Mouse (Mus musculus) right cerebral cortex, postnatal 36 days (tissue): Measurements from ENCODE around the gene Lypd6b.
A peak's percentile ranks its signal among the peaks of the same experiment; 100 is the strongest.

Experiments
- DNase-seq, 2 experiments: peaks; one replicate each; pipeline ENCODE4 v3.0.0; 2022; ENCODE audit warnings: low spot score in 2 of 2, mixed read lengths in 1 of 2

The Lypd6b gene

DNA sequence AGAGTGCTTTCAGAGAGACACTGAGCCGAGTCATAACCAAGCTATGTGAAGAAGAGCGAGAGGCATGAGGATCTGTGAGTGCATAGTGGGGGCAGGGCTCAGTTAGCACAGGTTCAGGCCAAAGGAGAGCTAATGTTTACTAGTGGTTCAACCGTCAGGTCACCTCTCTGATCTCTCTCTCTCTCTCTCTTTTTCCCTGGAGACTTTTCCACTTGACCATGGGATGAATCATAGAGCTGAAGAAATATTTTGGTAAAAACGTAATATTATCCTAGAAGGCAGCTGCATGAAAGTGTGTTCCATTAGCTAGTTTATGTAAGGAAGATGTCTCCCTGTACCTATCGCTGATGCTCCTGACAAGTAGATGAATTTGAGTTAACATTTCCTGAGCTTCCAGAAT lies 30.6 kb downstream of the Lypd6b start:
- no peak for DNase-seq

DNA sequence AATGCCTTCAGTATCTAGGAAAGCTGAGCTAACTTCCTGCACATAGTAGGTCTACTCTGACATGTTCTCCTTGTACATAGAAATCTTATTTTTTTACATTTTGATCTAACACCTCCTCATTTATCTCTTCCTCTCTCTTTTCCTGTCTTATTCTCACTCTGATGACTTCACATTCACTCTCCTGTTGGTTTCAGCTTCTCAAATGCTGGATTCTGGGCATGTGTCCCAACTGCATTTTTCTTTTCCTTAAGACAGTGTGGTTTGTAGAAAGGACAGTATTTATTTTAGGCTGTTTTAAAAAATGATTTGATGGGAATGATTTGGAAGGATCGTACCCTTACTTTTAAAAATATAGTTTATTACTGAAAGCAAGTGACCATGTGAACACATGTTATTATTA lies 34.8 kb downstream of the Lypd6b start:
- no peak for DNase-seq

DNA sequence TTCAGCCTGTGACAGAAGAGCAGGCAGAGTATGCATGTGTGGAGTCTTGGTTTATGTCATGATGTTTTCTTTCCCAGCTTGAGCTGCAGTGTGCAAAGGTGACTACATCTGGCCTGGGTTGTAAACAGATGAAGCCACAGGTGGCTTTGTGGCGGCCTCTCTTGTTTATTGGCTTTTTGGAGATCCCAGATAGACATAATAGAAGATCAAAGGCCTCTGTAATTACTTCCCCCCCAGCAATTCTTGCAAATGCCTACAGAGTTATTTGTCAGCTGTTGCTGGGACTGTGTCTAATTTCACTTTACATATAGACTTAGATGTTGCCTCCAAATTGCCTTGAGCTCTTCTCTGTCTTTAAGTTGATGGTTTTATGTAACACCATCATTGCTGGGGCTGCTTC lies 38.1 kb downstream of the Lypd6b start:
- DNase-seq = no peak

DNA sequence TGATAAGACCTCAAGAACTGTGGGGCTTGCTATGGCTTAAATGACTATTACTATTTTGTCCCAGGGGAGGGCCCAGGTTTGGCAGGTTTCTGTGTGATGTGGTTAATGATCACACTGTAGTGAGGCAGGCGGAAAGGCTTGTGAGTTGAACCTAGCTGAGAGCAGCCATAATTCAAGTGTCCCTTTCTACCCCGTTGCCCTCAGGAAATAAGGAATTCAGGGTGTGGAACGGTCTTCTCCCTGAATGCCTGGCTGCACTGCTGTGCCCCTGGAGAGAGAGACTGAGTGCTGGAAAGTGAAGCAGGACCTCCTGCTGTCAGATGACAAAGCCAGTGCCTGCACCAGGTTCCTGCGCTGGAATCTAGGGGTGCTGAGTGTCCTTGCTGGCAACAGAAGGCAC lies 40.3 kb downstream of the Lypd6b start:
- DNase-seq = no peak

DNA sequence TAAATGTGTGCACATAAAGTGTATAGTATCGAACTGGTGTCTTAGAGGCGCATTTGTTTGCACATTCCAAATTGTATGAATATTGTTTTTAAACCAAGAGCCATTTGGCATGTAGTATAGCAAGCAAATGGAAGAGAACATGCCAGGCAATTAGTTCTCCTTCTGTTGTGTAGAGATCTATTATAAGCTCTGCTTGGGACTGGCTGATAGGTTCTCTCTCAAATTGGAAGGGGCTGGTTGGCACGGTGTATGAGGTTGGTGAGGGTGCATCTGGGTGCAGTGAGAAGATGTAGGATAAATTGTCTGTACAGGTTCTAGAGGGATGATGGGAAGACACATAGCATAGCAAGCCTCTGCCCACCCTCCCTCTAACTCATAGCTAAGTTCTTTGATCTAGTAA lies 42.9 kb downstream of the Lypd6b start:
- DNase-seq = no peak

DNA sequence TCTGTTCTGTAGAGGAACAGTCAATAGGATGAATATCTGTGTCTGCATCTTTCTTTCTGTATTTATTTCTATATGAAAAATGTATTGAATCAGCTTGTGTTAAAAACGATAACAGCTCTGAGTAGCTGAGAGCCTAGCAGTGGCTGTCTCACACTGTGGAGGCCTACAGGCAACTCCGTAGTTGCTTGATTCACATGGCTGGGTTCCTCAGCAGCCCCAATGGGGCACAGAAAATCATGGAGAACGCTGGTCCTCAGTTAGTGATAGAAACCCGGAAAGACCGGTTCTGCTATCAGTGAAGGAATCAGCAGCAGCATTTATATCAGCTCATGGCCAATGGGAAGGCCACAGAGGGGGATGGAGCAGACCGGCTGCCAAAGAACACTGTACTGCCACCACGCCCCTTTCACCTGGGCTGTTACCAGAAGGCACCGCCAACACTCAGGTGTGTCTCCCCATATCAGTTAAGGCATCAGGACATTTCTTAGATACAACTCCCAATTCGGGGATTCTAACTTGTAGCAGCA lies 44.9 kb downstream of the Lypd6b start:
- DNase-seq = no peak

DNA sequence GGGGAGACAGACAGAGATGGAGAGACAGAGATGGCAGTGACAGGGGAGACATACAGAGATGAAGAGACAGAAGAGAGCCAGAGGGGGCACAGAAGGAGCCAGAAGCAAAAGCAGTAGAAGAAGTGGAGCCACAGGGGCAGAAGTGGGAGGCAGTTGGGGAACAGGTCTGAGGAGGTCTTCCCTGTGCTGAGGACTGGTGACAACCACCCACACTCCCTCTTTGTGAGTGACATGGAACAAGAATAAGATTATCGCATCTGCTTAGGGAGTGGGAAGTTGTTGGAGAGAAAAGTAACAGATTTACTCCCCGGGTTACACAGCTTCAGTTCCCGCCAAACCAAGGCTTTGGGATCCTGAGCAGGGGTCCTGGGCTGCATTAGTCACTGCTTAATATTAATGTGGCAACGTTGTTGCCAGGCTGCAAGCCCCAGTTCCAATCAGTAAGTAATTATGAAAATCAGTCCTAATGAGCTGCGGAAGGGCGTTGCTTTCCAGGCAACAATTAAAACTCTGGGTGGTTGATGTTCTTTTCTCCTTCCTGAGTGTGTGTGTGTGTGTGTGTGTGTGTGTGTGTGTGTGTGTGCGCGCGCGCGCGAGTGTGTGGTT lies 50.1 kb downstream of the Lypd6b start:
- peak in 1 of 2 experiments; percentile 11 for DNase-seq

DNA sequence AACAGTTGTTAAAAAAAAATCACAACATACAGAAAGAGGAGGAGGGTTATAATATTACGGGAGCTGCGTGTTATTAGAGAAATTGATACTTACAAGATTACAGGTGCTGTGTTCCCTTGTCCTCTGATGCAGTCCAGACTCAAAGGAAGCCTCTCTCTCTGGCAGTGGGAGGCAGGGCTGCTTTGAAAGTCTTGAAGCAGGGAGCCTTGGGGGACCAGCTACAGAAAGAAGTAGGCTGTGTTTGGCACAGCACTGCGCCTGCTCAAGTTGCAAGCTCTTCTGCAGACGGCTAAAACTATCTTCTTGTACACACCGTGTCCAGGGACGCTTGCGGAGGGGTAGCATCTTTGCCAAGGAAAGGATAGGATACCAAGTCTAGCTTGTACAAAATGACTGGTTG lies 51.1 kb downstream of the Lypd6b start:
- peak; percentile 27 to 67 for DNase-seq

DNA sequence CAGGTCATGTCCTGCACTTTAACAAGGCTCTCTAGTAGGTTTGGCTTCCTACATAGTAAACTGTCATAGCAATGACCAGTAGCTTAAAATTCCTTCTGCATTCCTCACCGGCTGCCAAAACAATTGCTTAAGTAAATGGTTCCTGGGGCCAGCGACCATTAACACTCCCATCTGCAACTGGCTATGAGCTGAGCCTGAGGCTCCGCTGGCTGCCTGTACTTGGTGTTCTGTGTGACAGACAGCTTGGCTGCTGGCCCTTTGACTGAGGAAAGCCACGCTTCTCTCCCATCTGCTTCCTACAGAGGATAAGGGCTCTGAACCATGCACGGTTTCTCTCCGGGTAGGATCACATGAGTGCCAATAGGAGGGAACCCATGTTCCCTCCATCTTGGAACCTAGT lies 53.1 kb downstream of the Lypd6b start:
- DNase-seq = no peak

DNA sequence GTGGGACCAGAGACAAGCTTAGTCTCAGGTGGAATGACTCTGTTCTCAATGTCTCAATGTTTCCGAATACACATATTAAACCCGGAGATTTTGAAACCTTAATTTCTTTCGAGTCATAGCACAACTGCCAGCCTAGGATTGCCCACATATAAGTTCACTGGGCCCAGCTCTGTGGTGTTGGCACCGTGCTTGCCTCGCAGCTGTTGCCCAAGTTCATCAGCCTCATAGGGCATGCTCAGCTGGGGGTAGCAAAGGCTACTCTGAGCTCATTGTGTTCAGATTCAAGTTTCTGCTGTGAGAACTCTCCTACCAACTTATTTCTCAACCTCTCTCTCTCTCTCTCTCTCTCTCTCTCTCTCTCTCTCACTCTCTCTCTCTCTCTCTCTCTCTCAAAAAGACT lies 53.6 kb downstream of the Lypd6b start:
- DNase-seq = no peak

DNA sequence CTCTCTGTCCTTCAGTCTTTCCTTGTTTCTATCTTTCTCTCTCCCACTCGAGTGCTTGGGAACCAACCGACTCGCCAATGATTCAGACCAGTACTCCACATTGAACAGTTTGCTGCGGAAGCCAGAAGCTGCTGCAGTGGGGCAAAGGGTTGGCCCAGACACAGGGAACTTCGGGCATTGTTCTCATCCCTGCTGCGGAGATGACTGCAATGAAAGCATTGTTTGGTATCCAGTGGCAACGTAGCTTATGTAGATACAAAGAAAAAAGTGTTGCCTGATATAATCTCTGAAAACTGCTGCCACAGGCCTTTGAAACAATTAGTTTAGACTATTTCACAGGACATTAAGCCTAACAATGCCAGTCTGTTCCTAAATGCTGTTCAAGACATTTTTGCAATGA lies 57.6 kb downstream of the Lypd6b start:
- DNase-seq = no peak

DNA sequence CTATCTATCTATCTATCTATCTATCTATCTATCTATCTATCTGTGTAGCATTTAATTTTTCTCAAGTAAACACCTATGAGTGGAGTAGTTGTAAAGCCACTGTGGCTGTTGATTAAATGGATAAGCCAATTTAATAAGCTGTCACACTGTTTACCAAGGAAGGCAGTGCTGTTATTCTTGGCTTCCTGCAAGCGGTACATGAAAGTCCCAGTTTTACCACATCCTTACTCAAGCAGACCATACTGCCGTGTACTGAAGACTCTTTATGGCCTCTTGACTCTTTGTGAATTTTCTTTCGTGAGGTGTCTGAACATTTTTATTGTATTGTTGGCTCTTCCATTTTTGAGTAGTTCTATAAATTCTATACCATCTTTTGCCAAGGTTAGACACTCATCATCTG lies 58.6 kb downstream of the Lypd6b start:
- no peak for DNase-seq

DNA sequence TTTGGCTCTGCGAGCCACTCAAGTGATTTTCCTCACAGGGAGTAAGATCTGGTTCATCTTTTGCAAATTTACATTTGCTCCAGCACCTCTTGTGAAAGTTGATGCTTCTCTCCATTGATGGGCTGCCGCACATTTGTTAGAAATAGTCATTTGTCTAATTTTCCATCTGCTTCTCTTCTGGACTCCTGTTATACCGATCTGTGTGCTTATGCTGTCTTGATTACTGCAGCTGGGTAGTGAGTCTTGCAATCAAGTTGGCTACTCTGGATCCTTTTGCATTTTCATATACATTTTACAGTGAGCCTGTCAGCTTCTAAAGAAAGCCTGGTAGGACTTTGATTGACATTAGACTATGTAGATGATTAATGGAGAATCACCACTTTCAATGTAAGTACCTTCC lies 59.4 kb downstream of the Lypd6b start:
- DNase-seq = no peak

DNA sequence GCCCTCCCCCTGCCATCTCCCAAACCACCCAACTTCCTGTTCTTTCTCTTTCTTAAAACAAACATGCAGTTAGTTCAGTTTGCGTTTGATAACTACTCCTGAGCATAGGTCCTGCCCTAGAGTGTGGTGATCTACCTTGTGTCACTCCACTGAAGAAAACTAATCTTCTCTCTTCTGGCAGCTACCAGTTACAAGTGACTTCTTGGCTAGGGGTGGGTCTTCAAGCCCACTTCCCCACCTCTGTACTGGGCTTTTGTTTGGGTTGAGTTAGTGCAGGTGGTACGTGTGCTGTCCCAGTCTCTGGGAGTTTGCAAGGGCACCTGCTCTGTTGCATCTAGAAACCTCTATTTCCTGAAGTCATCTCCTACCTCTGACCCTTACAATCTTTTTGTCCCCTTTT lies 60.3 kb downstream of the Lypd6b start:
- DNase-seq = no peak

DNA sequence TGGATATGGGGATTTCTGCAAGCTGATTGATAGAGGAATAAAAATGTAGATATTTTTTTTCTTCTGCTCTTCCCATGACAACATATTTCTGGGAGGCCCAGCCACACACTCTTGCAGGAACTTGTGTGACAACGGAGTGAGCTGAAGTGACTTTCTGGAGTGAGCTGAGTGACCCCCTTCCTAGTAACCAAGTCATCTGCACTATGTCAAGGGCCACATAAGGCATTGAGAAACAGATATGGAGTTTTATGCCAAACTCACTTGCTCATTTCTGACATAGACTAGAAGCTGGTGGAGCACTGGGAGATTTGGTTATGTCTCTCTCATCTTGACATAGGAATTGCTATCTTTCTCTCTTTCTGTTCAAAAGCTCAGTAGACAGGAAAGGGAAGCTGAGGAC lies 62.3 kb downstream of the Lypd6b start:
- DNase-seq = no peak

DNA sequence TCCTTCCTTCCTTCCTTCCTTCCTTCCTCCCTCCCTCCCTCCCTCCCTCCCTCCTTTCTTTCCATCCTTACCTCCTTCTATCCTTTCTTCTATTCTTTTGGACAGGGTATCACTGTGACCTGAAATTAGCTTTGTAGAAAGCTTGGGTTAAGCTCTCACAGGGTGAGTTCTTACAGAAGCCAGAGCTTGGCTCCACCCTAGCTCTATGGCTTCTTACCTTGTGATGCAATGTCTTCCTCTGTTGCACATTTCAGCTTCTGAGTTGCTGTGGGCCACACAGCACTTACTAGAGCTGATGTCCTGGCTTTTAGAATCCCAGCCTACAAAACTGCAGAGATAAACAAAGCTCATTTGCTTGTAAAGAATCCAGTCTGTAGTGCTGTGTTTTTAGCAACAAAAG lies 64.5 kb downstream of the Lypd6b start:
- no peak for DNase-seq

DNA sequence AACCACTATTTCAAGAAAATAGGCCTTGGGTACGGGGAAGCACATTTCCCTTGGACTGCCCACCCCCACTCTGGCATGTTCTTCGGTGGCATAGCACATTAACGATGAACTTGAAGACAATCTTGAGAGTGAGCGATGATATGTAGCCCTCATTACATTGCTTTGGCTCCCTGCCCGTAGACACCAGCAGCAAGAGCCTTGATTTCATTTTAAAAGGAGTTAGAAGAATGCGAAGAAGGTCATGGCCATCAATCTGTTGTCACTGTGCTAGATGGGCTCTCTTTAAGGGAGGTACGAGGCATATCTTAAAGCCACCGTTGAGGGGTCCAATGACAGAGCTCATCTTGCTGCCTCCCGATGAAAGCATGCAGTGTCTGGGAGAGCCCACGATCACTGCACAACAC lies 68.7 kb downstream of the Lypd6b start:
- no peak for DNase-seq

DNA sequence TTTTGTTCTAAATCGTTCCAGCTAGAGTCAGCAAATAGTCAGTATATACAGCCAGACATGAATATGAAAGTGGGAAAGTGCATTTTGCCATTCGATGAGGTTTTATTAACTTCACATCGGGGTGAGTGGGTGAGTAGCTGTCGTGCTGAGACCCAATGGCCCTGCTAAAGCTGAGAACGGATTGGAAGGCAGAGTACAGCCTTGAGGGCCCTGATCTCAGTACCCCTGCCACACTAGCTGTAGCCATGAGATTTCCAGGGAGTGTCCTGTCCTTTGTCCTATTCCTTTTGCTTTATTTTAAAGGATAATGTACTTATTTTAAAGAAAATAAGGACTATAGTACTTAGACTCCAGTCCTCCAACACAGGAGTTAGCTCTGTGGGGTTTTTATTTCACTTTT lies 69.1 kb downstream of the Lypd6b start:
- no peak for DNase-seq

DNA sequence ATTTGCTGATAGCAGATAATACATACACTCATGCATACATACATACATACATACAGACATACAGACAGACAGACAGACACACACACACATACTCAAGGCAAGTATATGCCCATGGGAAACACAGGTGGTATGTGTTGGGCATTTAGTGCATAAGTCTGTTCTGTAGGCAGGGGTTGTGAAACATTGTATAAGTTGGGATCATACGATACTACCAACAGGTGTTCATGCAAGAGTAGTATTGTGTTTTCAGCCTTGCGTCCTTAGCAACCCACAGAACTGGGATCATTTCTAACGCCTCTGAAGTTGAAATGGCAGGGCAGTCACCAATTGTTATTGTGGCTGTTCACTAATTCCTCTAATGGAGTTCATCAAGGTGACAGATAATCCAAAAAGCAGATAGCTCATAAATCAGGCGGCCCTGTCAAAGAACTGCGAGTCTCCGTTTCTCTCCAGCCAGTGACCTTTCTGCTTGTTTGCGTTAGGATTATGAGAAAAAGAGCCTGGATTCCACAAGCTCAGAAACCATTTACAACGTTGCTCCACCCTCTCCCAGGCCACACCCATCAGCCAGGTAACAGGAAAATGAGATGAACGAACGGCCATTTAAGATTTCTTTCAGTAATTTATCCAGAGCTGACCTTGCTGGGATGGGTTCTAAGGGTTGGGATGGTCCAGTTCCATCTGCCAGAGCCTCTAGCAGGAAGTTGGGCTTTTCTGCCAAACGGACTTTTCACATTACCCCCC lies 72.9 kb downstream of the Lypd6b start:
- no peak for DNase-seq

DNA sequence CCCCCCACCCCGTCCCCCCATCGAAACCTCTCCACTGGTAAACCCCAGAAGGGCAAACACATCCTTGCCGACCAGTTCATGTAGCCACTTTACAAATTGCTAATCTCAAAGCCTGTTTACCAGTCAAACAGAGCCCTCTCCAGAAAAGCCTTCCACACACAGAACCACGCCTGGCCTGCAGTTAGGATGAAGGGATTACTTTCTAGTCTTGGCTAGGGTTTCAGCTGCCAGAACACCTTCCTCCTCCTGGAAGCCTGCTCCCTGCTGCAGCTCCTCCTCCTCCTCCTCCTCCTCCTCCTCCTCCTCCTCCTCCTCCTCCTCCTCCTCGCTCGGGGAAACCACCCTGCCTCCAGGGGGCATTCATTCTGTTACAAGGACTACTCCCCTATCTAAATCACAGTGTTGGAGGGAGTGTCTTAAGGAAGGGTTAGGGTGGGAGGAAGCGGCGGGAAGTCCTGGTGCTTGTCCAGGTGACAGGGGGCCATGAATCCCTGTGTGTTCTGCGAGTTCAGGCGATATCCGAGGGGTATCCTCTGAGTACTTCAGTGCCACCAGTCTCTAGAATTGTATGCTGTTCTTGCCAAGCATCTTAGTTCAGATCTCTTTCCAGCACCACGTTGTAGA lies 73.6 kb downstream of the Lypd6b start:
- DNase-seq = no peak

DNA sequence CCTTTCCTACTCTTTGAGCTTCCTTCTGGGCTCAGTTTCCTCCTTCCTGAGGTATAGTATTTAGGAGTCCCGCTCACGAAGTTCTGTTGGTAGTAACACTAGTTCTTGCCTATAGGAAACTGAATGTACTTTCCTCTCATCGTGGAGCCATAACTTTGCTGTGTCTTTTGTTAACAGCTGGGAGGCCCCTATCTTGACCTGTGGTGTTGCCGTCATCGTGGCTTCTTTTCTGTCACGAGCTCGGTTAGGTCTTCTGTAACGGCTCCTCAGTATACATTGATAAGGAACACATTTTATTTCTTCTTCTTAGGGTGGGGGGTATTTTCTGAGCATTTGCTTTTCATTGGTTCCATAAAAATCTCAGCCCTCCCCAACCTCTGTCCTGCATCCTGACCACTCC lies 74.2 kb downstream of the Lypd6b start:
- no peak for DNase-seq

DNA sequence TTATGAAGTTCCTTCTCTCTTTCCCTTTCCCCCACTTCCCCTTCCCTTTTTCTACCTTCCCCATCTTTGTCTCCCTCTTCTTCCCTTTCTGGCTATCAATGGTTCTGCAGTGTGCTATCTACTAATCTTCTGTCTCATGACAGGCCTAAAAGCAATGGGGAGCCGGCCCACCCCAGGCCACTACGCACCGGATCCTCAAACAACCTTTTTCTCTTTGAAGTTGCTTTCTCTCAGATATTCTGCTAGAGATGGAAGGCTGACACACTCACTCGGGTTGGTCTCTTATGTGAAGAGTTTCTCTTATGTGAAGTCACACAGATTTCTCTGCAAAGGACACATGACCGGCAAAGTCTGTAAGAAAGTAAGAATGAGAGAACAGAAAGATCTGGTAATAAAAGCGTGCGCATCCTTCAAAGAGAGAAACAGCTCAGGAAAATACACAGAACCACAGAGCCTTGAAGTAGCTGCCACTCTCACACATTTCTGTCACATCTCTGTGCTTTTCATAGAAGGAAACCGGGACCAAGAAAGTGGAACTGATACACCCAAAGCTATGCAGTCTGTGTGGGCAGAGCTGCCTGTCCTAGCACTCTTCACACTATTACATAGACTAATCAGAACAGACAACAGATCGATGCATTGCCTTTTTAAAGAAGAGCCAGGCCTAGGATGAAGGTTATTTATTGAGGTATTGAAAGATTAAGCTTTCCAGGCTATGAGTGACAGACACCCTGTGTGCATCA lies 80.8 kb downstream of the Lypd6b start:
- DNase-seq = no peak
